Mouse (Mus musculus) hindbrain, embryonic 15.5 days (tissue): ENCODE data around the gene Derl3. TPM values are rescaled to one million over a fixed set of nuclear protein-coding genes. Genes with fewer than 3 reads are reported as not detected.

Experiments
- ATAC-seq: fragments of 200-750 bp; cut with Nextera tagmentation; 2 replicates; pipeline ENCODE4 v1.8.0; 2017; ENCODE audit warnings: low read depth, moderate number of reproducible peaks, moderate TSS enrichment; ENCODE audit not compliant: low FRiP score
- H3K27ac ChIP-seq: fragments of 300-500 bp; sonication (generic); replicated peaks from 2 replicates; pipeline ENCODE4 v1.5.1; 2015; ENCODE audit warnings: mild to moderate bottlenecking, inconsistent platforms
- H3K27me3 ChIP-seq: fragments of 300-500 bp; sonication (generic); 2 replicates; pipeline ENCODE4 v1.6.1; 2015; ENCODE audit warnings: control low read depth, inconsistent platforms
- H3K36me3 ChIP-seq: fragments of 300-500 bp; sonication (generic); 2 replicates; pipeline ENCODE4 v1.6.1; 2015; ENCODE audit warnings: control low read depth, inconsistent platforms
- H3K4me1 ChIP-seq: fragments of 300-500 bp; sonication (generic); replicated peaks from 2 replicates; pipeline ENCODE4 v1.6.1; 2015; ENCODE audit warnings: control low read depth, inconsistent platforms
- H3K4me2 ChIP-seq: fragments of 300-500 bp; sonication (generic); 2 replicates; pipeline ENCODE4 v1.6.1; 2015; ENCODE audit warnings: moderate library complexity, mild to moderate bottlenecking, inconsistent platforms
- H3K4me3 ChIP-seq: fragments of 300-500 bp; sonication (generic); 2 replicates; pipeline ENCODE4 v1.5.1; 2015; ENCODE audit warnings: mild to moderate bottlenecking, inconsistent platforms
- H3K9ac ChIP-seq: fragments of 300-500 bp; sonication (generic); 2 replicates; pipeline ENCODE4 v1.6.1; 2015; ENCODE audit warnings: inconsistent platforms
- H3K9me3 ChIP-seq: fragments of 300-500 bp; sonication (generic); 2 replicates; pipeline ENCODE4 v1.6.1; 2016; ENCODE audit warnings: control low read depth, inconsistent platforms
- WGBS: fragments of 180-500 bp; shearing (Covaris S2); methylation state at CpG from one replicate; pipeline ENCODE4 v1.1.7; 2015; 5-methylcytosine and 5-hydroxymethylcytosine counted together
- polyA plus RNA-seq: library from polyadenylated mRNA; unstranded; fragments of >200 nt; fragmentation: Nextera tagmentation; extraction: Ambion mirVana; gene quantifications from 2 replicates; pipeline ENCODE4 v1.2.1, GENCODE M21; 2015

The Derl3 gene
- polyA plus RNA-seq, 1 experiment from 2014 or later: 2.0 TPM

GRCm38 (mm10) chr10:75896208-75896607 is 3.0 kb downstream of the Derl3 start:
- no peak overlapping the region for H3K27ac ChIP-seq
- no peaks in the 10 kb centered on the region for H3K27me3 ChIP-seq
- no peaks in the 10 kb centered on the region for H3K9me3 ChIP-seq
- no peak for ATAC-seq
- no peak overlapping the region for H3K9ac ChIP-seq
- peaks cover 10% of the 10 kb centered on the region for H3K4me1 ChIP-seq
- peaks cover 52% of the 10 kb centered on the region for H3K36me3 ChIP-seq
- H3K4me2 ChIP-seq: no peak overlapping the region
- no peak overlapping the region for H3K4me3 ChIP-seq
- WGBS: 93% methylated on average over 1 of the region's 1 CpGs

GRCm38 (mm10) chr10:75897373-75897772 is 4.2 kb downstream of the Derl3 start:
- H3K36me3 ChIP-seq: peaks cover 64% of the 10 kb centered on the region

GRCm38 (mm10) chr10:75898039-75898564 is 4.9 kb downstream of the Derl3 start:
- no peak overlapping the region for H3K27ac ChIP-seq
- no peak overlapping the region for H3K4me3 ChIP-seq
- peaks cover 10% of the 10 kb centered on the region for H3K4me1 ChIP-seq
- H3K9ac ChIP-seq: no peak overlapping the region
- no peak overlapping the region for H3K4me2 ChIP-seq
- no peak for ATAC-seq
- peaks cover 71% of the 10 kb centered on the region for H3K36me3 ChIP-seq
- no peaks in the 10 kb centered on the region for H3K9me3 ChIP-seq
- no peaks in the 10 kb centered on the region for H3K27me3 ChIP-seq
- WGBS: 81% methylated on average over 6 of the region's 6 CpGs

More at GRCm38 (mm10) chr10:75897373-75897772, 4.2 kb downstream of the Derl3 start:
- Histone ChIP-seq H3K9ac (no peak overlapping the region), H3K4me2 (no peak overlapping the region), H3K9me3 (no peaks in the 10 kb centered on the region), H3K4me1 (peaks cover 10% of the 10 kb centered on the region), H3K27ac (no peak overlapping the region), H3K4me3 (no peak overlapping the region), H3K27me3 (no peaks in the 10 kb centered on the region)
- WGBS: 29% methylated on average over 6 of the region's 6 CpGs
- ATAC-seq: no peak

- 69% methylated on average over 3 of the region's 3 CpGs for WGBS
- Histone ChIP-seq H3K4me1 (0 out of 2 replicates have a peak, but pooled peaks cover 4% of the 10 kb centered on the region), H3K4me2 (no peak overlapping the region), H3K9ac (no peak overlapping the region), H3K4me3 (no peak overlapping the region), H3K9me3 (no peaks in the 10 kb centered on the region), H3K27ac (peak overlapping the region; percentile 18), H3K27me3 (no peaks in the 10 kb centered on the region), H3K36me3 (peaks cover 78% of the 10 kb centered on the region)
- ATAC-seq: 0 out of 2 replicates have a peak, but pooled peaks have one; percentile 29
These were observed 5.6 kb downstream of the Derl3 start for GRCm38 (mm10) chr10:75898846-75899245.

GRCm38 (mm10) chr10:75904391-75904790 is 11.2 kb downstream of the Derl3 start:
- WGBS: 84% methylated on average over 5 of the region's 5 CpGs
- no peak for ATAC-seq
- H3K9ac ChIP-seq: no peak overlapping the region

GRCm38 (mm10) chr10:75906882-75907281 is 13.7 kb downstream of the Derl3 start:
- no peaks in the 10 kb centered on the region for H3K4me1 ChIP-seq
- peaks cover 91% of the 10 kb centered on the region for H3K36me3 ChIP-seq
- ATAC-seq: no peak
- 95% methylated on average over 4 of the region's 4 CpGs for WGBS
- no peak overlapping the region for H3K27ac ChIP-seq
- no peak overlapping the region for H3K9ac ChIP-seq
- no peak overlapping the region for H3K4me3 ChIP-seq
- H3K9me3 ChIP-seq: no peaks in the 10 kb centered on the region
- H3K27me3 ChIP-seq: no peaks in the 10 kb centered on the region
- H3K4me2 ChIP-seq: no peak overlapping the region

More at GRCm38 (mm10) chr10:75904391-75904790, 11.2 kb downstream of the Derl3 start:
- H3K4me2 ChIP-seq: no peak overlapping the region
- H3K27ac ChIP-seq: no peak overlapping the region
- H3K9me3 ChIP-seq: no peaks in the 10 kb centered on the region
- no peak overlapping the region for H3K4me3 ChIP-seq
- peaks cover 88% of the 10 kb centered on the region for H3K36me3 ChIP-seq
- no peaks in the 10 kb centered on the region for H3K4me1 ChIP-seq
- H3K27me3 ChIP-seq: no peaks in the 10 kb centered on the region

- no peaks in the 10 kb centered on the region for H3K27me3 ChIP-seq
- no peak for ATAC-seq
- peaks cover 78% of the 10 kb centered on the region for H3K36me3 ChIP-seq
- 91% methylated on average over 2 of the region's 2 CpGs for WGBS
- no peaks in the 10 kb centered on the region for H3K9me3 ChIP-seq
- H3K9ac ChIP-seq: no peak overlapping the region
- H3K4me2 ChIP-seq: no peak overlapping the region
- H3K4me3 ChIP-seq: no peak overlapping the region
- H3K4me1 ChIP-seq: no peaks in the 10 kb centered on the region
- H3K27ac ChIP-seq: no peak overlapping the region
These were observed 17.5 kb downstream of the Derl3 start for GRCm38 (mm10) chr10:75910698-75911097.

GRCm38 (mm10) chr10:75913013-75913589 is 19.9 kb downstream of the Derl3 start:
- peaks cover 63% of the 10 kb centered on the region for H3K36me3 ChIP-seq
- no peaks in the 10 kb centered on the region for H3K27me3 ChIP-seq
- 71% methylated on average over 6 of the region's 6 CpGs for WGBS
- ATAC-seq: no peak
- H3K4me2 ChIP-seq: no peak overlapping the region
- H3K9ac ChIP-seq: no peak overlapping the region
- no peak overlapping the region for H3K27ac ChIP-seq
- H3K4me3 ChIP-seq: no peak overlapping the region
- H3K9me3 ChIP-seq: no peaks in the 10 kb centered on the region
- peaks cover 5% of the 10 kb centered on the region for H3K4me1 ChIP-seq

GRCm38 (mm10) chr10:75915557-75915956 is 22.3 kb downstream of the Derl3 start:
- WGBS: 90% methylated on average over 7 of the region's 7 CpGs
- ATAC-seq: no peak
- no peak overlapping the region for H3K4me2 ChIP-seq
- no peaks in the 10 kb centered on the region for H3K9me3 ChIP-seq
- peaks cover 45% of the 10 kb centered on the region for H3K36me3 ChIP-seq
- H3K4me1 ChIP-seq: peaks cover 30% of the 10 kb centered on the region
- H3K9ac ChIP-seq: no peak overlapping the region
- H3K27ac ChIP-seq: no peak overlapping the region
- H3K4me3 ChIP-seq: no peak overlapping the region
- no peaks in the 10 kb centered on the region for H3K27me3 ChIP-seq

- WGBS: 78% methylated on average over 8 of the region's 8 CpGs
- Histone ChIP-seq H3K27me3 (no peaks in the 10 kb centered on the region), H3K4me1 (peaks cover 31% of the 10 kb centered on the region), H3K9me3 (no peaks in the 10 kb centered on the region), H3K27ac (no peak overlapping the region), H3K36me3 (peaks cover 33% of the 10 kb centered on the region), H3K4me2 (no peak overlapping the region), H3K4me3 (no peak overlapping the region), H3K9ac (no peak overlapping the region)
- no peak for ATAC-seq
These were observed 23.6 kb downstream of the Derl3 start for GRCm38 (mm10) chr10:75916840-75917239.

GRCm38 (mm10) chr10:75919026-75919425 is 25.8 kb downstream of the Derl3 start:
- no peaks in the 10 kb centered on the region for H3K9me3 ChIP-seq
- peak overlapping the region; percentile 7; the same call in 1 of the 2 replicates for H3K4me2 ChIP-seq
- ATAC-seq: no peak
- H3K4me1 ChIP-seq: peaks cover 44% of the 10 kb centered on the region
- 80% methylated on average over 5 of the region's 5 CpGs for WGBS
- no peak overlapping the region for H3K27ac ChIP-seq
- no peaks in the 10 kb centered on the region for H3K27me3 ChIP-seq
- H3K36me3 ChIP-seq: peaks cover 18% of the 10 kb centered on the region
- no peak overlapping the region for H3K9ac ChIP-seq
- no peak overlapping the region for H3K4me3 ChIP-seq

GRCm38 (mm10) chr10:75921026-75921725 is 28.0 kb downstream of the Derl3 start, which contains the start of gene Smarcb1:
Gene Smarcb1, minus strand, starts transcription at chr10:75921617.
- ATAC-seq: peak; percentile 91
- H3K9ac ChIP-seq: peak within 1 kb of the TSS; percentile 100
- H3K4me2 ChIP-seq: peak within 1 kb of the TSS; percentile 81
- H3K27me3 ChIP-seq: no peaks in the 10 kb centered on the region
- H3K9me3 ChIP-seq: no peaks in the 10 kb centered on the region
- H3K4me3 ChIP-seq: peak within 1 kb of the TSS; percentile 100
- H3K36me3 ChIP-seq: peaks cover 2% of the 10 kb centered on the region
- peak within 1 kb of the TSS; percentile 99 for H3K27ac ChIP-seq
- WGBS: 0% methylated on average over 76 of the region's 76 CpGs
- H3K4me1 ChIP-seq: peaks cover 41% of the 10 kb centered on the region
